ENCODE assay signal across 7 mouse cellular contexts in the genomic region with DNA sequence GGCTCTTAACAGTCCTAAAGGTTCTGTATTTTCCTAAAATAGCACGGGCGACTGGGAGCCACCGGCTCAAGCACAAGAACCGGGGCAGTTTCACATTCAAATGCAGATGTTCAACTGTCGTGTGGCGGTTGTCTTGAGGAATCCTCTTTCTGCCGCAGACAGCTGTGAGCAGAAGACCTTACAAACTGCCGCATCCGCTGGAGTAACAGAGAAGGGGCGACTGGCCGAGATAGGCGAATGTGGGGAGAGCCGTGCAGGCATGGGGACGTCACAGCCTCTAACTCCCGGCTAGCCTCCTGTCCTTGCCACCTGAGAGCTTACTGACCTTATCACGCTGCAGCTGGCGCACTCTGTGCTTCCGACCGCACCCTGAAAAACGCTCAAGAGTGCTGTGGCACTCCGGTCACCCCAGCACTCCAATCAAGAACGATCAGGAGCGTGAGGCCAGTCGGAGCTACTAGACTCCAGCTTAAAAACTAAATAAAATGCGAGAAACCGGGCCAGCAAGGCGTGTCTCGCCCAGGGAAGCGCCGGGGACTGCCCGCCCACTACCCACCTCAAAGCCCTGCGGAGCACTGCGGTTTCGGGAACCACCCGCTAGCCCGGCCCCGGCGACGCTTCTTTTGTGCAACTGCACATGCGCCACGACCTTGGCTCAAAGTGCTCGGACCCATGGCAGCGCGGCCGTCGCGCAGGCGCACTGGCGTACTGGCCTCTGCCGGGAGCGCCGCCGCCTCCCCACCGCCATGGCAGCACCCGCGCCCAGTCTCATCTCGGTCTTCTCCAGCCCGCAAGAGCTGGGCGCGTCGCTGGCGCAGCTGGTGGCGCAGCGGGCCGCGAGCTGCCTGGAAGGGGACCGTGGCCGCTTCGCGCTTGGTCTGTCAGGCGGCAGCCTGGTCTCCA. TPM values are rescaled to one million over a fixed set of nuclear protein-coding genes. Genes with fewer than 3 reads are reported as not detected.
A peak's percentile ranks its signal among the peaks of the same experiment; 100 is the strongest.
DNase-seq lines count a peak whose midpoint lies in the region; ATAC-seq lines count a peak whose summit lies in the region.

TSS of gene Pgls (plus strand) at position 706 of the 903 bp plus-strand sequence.

- peaks cover 32% of the 10 kb centered on the region for H3K4me1 ChIP-seq in embryonic facial prominence, embryonic 12.5 days
- H3K4me1 ChIP-seq in limb, embryonic 13.5 days, result peaks cover 40% of the 10 kb centered on the region
- H3K4me1 ChIP-seq in midbrain, embryonic 16.5 days (ENCODE audit: control insufficient read depth, insufficient read depth, low read length), result peaks cover 21% of the 10 kb centered on the region

- H3K27ac ChIP-seq in embryonic facial prominence, embryonic 12.5 days, result peak within 1 kb of the TSS; percentile 98
- H3K27ac ChIP-seq in limb, embryonic 13.5 days, result peak within 1 kb of the TSS; percentile 96
- peak within 1 kb of the TSS; percentile 99 for H3K27ac ChIP-seq in midbrain, embryonic 16.5 days (ENCODE audit: low read length)

- DNase-seq in adrenal gland, postnatal 25 days, result peak; percentile 98
- DNase-seq in heart, adult 18-20 months, result peak; percentile 96 to 97
- peak; percentile 94 to 95 for DNase-seq in kidney, adult 8-10 months
- DNase-seq in spleen, postnatal 10 days (ENCODE audit: low spot score in 2 of 2), result peak; percentile 85 to 92

- peak within 1 kb of the TSS; percentile 92 for H3K4me2 ChIP-seq in embryonic facial prominence, embryonic 12.5 days (replicated peaks)
- peak within 1 kb of the TSS; percentile 99 for H3K4me2 ChIP-seq in limb, embryonic 13.5 days (replicated peaks)
- peak within 1 kb of the TSS; percentile 99 for H3K4me2 ChIP-seq in midbrain, embryonic 16.5 days (ENCODE audit: low read length)

- no peaks in the 10 kb centered on the region for H3K27me3 ChIP-seq in embryonic facial prominence, embryonic 12.5 days
- H3K27me3 ChIP-seq in limb, embryonic 13.5 days, result no peaks in the 10 kb centered on the region
- no peaks in the 10 kb centered on the region for H3K27me3 ChIP-seq in midbrain, embryonic 16.5 days (ENCODE audit: control insufficient read depth, insufficient read depth, low read depth, low read length)

- H3K9ac ChIP-seq in embryonic facial prominence, embryonic 12.5 days, result peak within 1 kb of the TSS; percentile 95
- peak within 1 kb of the TSS; percentile 95 for H3K9ac ChIP-seq in limb, embryonic 13.5 days
- H3K9ac ChIP-seq in midbrain, embryonic 16.5 days (ENCODE audit: low read depth, low read length), result peak within 1 kb of the TSS; percentile 97

- H3K4me3 ChIP-seq in embryonic facial prominence, embryonic 12.5 days, result peak within 1 kb of the TSS; percentile 93
- peak within 1 kb of the TSS; percentile 88 for H3K4me3 ChIP-seq in limb, embryonic 13.5 days
- H3K4me3 ChIP-seq in midbrain, embryonic 16.5 days (ENCODE audit: low read depth, low read length), result peak within 1 kb of the TSS; percentile 86

- H3K36me3 ChIP-seq in embryonic facial prominence, embryonic 12.5 days, result no peaks in the 10 kb centered on the region
- H3K36me3 ChIP-seq in limb, embryonic 13.5 days, result peaks cover 26% of the 10 kb centered on the region
- H3K36me3 ChIP-seq in midbrain, embryonic 16.5 days (ENCODE audit: control insufficient read depth, insufficient read depth, low read length), result no peaks in the 10 kb centered on the region

- WGBS in embryonic facial prominence, embryonic 12.5 days, result under 1% methylated on average over 71 of the region's 71 CpGs
- under 1% methylated on average over 71 of the region's 71 CpGs for WGBS in limb, embryonic 13.5 days
- under 1% methylated on average over 70 of the region's 71 CpGs for WGBS in midbrain, embryonic 16.5 days

- peak; percentile 77 for ATAC-seq in embryonic facial prominence, embryonic 12.5 days (ENCODE audit: insufficient number of reproducible peaks, insufficient read depth, low FRiP score, low TSS enrichment)
- ATAC-seq in limb, embryonic 13.5 days (ENCODE audit: low FRiP score, low read depth), result peak; percentile 88
- ATAC-seq in midbrain, embryonic 16.5 days, result peak; percentile 91

- no peaks in the 10 kb centered on the region for H3K9me3 ChIP-seq in embryonic facial prominence, embryonic 12.5 days
- H3K9me3 ChIP-seq in limb, embryonic 13.5 days, result no peaks in the 10 kb centered on the region
- no peaks in the 10 kb centered on the region for H3K9me3 ChIP-seq in midbrain, embryonic 16.5 days (replicated peaks; ENCODE audit: control insufficient read depth, low read length, poor library complexity, severe bottlenecking)

RNA-seq across cellular contexts. Expression of gene Pgls, which starts in this region (rescaled TPM):
- 145 and 153 TPM in 2 replicates for total RNA-seq in adrenal gland, postnatal 25 days (2021)
- 230 and 236 TPM in 2 replicates for polyA plus RNA-seq in embryonic facial prominence, embryonic 12.5 days (2016; fragmentation: Nextera tagmentation; extraction: Ambion mirVana)
- total RNA-seq in heart, adult 18-20 months (2021), result 10 to 100 TPM; 66.5 to 72.2 TPM
- polyA plus RNA-seq in limb, embryonic 13.5 days (2015; fragmentation: Nextera tagmentation; extraction: Ambion mirVana), result 210 and 212 TPM in 2 replicates
- 219 and 237 TPM in 2 replicates for polyA plus RNA-seq in midbrain, embryonic 16.5 days (2015; fragmentation: Nextera tagmentation; extraction: Ambion mirVana)

Comparison
In these comparisons a context has a peak if more than half of its experiments do, and no peak if none do; other contexts are left out.
1. Peak in every context shown above with its lines: DNase-seq, ATAC-seq, H3K4me3 ChIP-seq and H3K27ac ChIP-seq.